Mouse (Mus musculus): ENCODE data around the gene Arhgef10l.

The Arhgef10l gene

GRCm38 (mm10) chr4:140610841-140611609 lies 54.8 kb downstream of the Arhgef10l start:
- DNase-seq (ENCODE audit: inconsistent age in 2 of 2, low spot score in 1 of 2), result no peak

GRCm38 (mm10) chr4:140608228-140608720 lies 57.5 kb downstream of the Arhgef10l start:
- no peak for DNase-seq (ENCODE audit: inconsistent age in 2 of 2, low spot score in 1 of 2)

- DNase-seq (ENCODE audit: inconsistent age in 2 of 2, low spot score in 1 of 2), result no peak
Observed at GRCm38 (mm10) chr4:140606779-140607178, 59.0 kb downstream of the Arhgef10l start.

- DNase-seq (ENCODE audit: inconsistent age in 2 of 2, low spot score in 1 of 2), result no peak
Observed at GRCm38 (mm10) chr4:140606197-140606596, 59.6 kb downstream of the Arhgef10l start.

- no peak for DNase-seq (ENCODE audit: inconsistent age in 2 of 2, low spot score in 1 of 2)
Observed at GRCm38 (mm10) chr4:140605790-140606189, 60.0 kb downstream of the Arhgef10l start.

- no peak for DNase-seq (ENCODE audit: inconsistent age in 2 of 2, low spot score in 1 of 2)
Observed at GRCm38 (mm10) chr4:140605247-140605646, 60.6 kb downstream of the Arhgef10l start.

- DNase-seq (ENCODE audit: inconsistent age in 2 of 2, low spot score in 1 of 2), result no peak
Observed at GRCm38 (mm10) chr4:140604541-140604940, 61.3 kb downstream of the Arhgef10l start.

- no peak for DNase-seq (ENCODE audit: inconsistent age in 2 of 2, low spot score in 1 of 2)
Observed at GRCm38 (mm10) chr4:140602022-140602421, 63.8 kb downstream of the Arhgef10l start.

GRCm38 (mm10) chr4:140601153-140601552 lies 64.7 kb downstream of the Arhgef10l start:
- DNase-seq (ENCODE audit: inconsistent age in 2 of 2, low spot score in 1 of 2), result no peak

- no peak for DNase-seq (ENCODE audit: inconsistent age in 2 of 2, low spot score in 1 of 2)
Observed at GRCm38 (mm10) chr4:140598846-140599245, 67.0 kb downstream of the Arhgef10l start.

- DNase-seq (ENCODE audit: inconsistent age in 2 of 2, low spot score in 1 of 2), result no peak
Observed at GRCm38 (mm10) chr4:140597928-140598327, 67.9 kb downstream of the Arhgef10l start.

GRCm38 (mm10) chr4:140597378-140597777 lies 68.4 kb downstream of the Arhgef10l start:
- no peak for DNase-seq (ENCODE audit: inconsistent age in 2 of 2, low spot score in 1 of 2)

GRCm38 (mm10) chr4:140593771-140594505 lies 71.9 kb downstream of the Arhgef10l start:
- DNase-seq (ENCODE audit: inconsistent age in 2 of 2, low spot score in 1 of 2), result no peak

GRCm38 (mm10) chr4:140592990-140593770 lies 72.6 kb downstream of the Arhgef10l start:
- no peak for DNase-seq (ENCODE audit: inconsistent age in 2 of 2, low spot score in 1 of 2)

- peak; percentile 84 to 94 for DNase-seq (ENCODE audit: inconsistent age in 2 of 2, low spot score in 1 of 2)
Observed at GRCm38 (mm10) chr4:140592217-140592759, 73.5 kb downstream of the Arhgef10l start.

GRCm38 (mm10) chr4:140586478-140586877 lies 79.3 kb downstream of the Arhgef10l start:
- no peak for DNase-seq (ENCODE audit: inconsistent age in 2 of 2, low spot score in 1 of 2)

- no peak for DNase-seq (ENCODE audit: inconsistent age in 2 of 2, low spot score in 1 of 2)
Observed at GRCm38 (mm10) chr4:140584240-140584639, 81.6 kb downstream of the Arhgef10l start.

- no peak for DNase-seq (ENCODE audit: inconsistent age in 2 of 2, low spot score in 1 of 2)
Observed at GRCm38 (mm10) chr4:140582390-140583088, 83.3 kb downstream of the Arhgef10l start.

- DNase-seq (ENCODE audit: inconsistent age in 2 of 2, low spot score in 1 of 2), result peak; percentile 26 to 51
Observed at GRCm38 (mm10) chr4:140581730-140582389, 84.0 kb downstream of the Arhgef10l start.

GRCm38 (mm10) chr4:140581341-140581729 lies 84.5 kb downstream of the Arhgef10l start:
- DNase-seq (ENCODE audit: inconsistent age in 2 of 2, low spot score in 1 of 2), result no peak
